26 mouse cellular contexts compared by ENCODE assay signal in genomic region chr10:43749496-43750110, GRCm38 (mm10).
"Had no signal": no experiment of that assay in that cellular context is flagged by ENCODE, and none has a peak within 500 bp of the region (broad histone marks: within the 10 kb centered on the region; RNA-seq: fewer than 3 reads in every experiment).

No protein-coding gene starts in this region.

- ATAC-seq: hindbrain, postnatal 0 days; intestine, embryonic 16.5 days had no signal

- H3K27me3 ChIP-seq: heart, embryonic 13.5 days; heart, embryonic 15.5 days; hindbrain, embryonic 13.5 days; hindbrain, embryonic 15.5 days; kidney, embryonic 15.5 days; limb, embryonic 12.5 days; liver, embryonic 13.5 days; liver, embryonic 15.5 days had no signal

- H3K4me1 ChIP-seq: hindbrain, embryonic 15.5 days had no signal

- H3K4me2 ChIP-seq: heart, embryonic 13.5 days; heart, embryonic 15.5 days; hindbrain, embryonic 13.5 days; hindbrain, embryonic 15.5 days; kidney, embryonic 15.5 days; limb, embryonic 12.5 days; liver, embryonic 11.5 days; liver, embryonic 13.5 days; liver, embryonic 15.5 days had no signal

- H3K4me3 ChIP-seq: heart, embryonic 13.5 days; heart, embryonic 15.5 days; hindbrain, embryonic 13.5 days; hindbrain, embryonic 15.5 days; kidney, embryonic 15.5 days; left cerebral cortex, adult 2 months; limb, embryonic 10.5 days; limb, embryonic 12.5 days; liver, embryonic 13.5 days; liver, embryonic 15.5 days had no signal

- H3K36me3 ChIP-seq: heart, embryonic 13.5 days; heart, embryonic 15.5 days; hindbrain, embryonic 13.5 days; hindbrain, embryonic 15.5 days; kidney, embryonic 15.5 days; limb, embryonic 10.5 days; limb, embryonic 12.5 days; liver, embryonic 13.5 days; liver, embryonic 15.5 days had no signal

- DNase-seq: gastrocnemius, postnatal 14 days; gastrocnemius, postnatal 36 days; heart, adult 18-20 months; heart, postnatal 14 days; heart, postnatal 36 days; kidney, adult 11 months; kidney, adult 2 months; kidney, adult 9 months; kidney, postnatal 14 days; kidney, postnatal 36 days; layer of hippocampus, adult 9-11 months; liver; liver, embryonic 13.5 days had no signal

- H3K9me3 ChIP-seq: heart, embryonic 13.5 days; heart, embryonic 15.5 days; hindbrain, embryonic 13.5 days; hindbrain, embryonic 15.5 days; kidney, embryonic 15.5 days; limb, embryonic 10.5 days; limb, embryonic 12.5 days; liver, embryonic 13.5 days; liver, embryonic 15.5 days had no signal

- H3K9ac ChIP-seq: heart, embryonic 13.5 days; heart, embryonic 15.5 days; hindbrain, embryonic 13.5 days; hindbrain, embryonic 15.5 days; kidney, embryonic 15.5 days; limb, embryonic 12.5 days; liver, embryonic 13.5 days; liver, embryonic 15.5 days had no signal

- H3K27ac ChIP-seq: heart, embryonic 13.5 days; heart, embryonic 15.5 days; hindbrain, embryonic 13.5 days; hindbrain, embryonic 15.5 days; hindbrain, postnatal 0 days; kidney, embryonic 15.5 days; kidney, postnatal 0 days; left cerebral cortex, adult 2 months; limb, embryonic 12.5 days; liver, embryonic 13.5 days; liver, embryonic 15.5 days had no signal
